In genomic region chr8:126232521-126232920, GRCm38 (mm10) we compare ENCODE assay signal across 17 mouse cellular contexts.
"Had no signal": no experiment of that assay in that cellular context is flagged by ENCODE, and none has a peak within 500 bp of the region (broad histone marks: within the 10 kb centered on the region; RNA-seq: fewer than 3 reads in every experiment).

No protein-coding gene starts in this region.

- ATAC-seq: liver, postnatal 0 days; midbrain, embryonic 16.5 days had no signal

- H3K4me1 ChIP-seq: limb, embryonic 12.5 days; liver, embryonic 13.5 days; lung, embryonic 15.5 days; megakaryocyte, embryonic 14.5 days; midbrain, embryonic 12.5 days had no signal

- H3K4me3 ChIP-seq: layer of hippocampus, adult 2 months; limb, embryonic 12.5 days; liver, embryonic 13.5 days; lung, embryonic 15.5 days; megakaryocyte, embryonic 14.5 days; midbrain, embryonic 12.5 days had no signal

- H3K27ac ChIP-seq: layer of hippocampus, adult 2 months; limb, embryonic 12.5 days; liver, embryonic 13.5 days; lung, embryonic 15.5 days; macrophage; midbrain, embryonic 12.5 days had no signal

- H3K27me3 ChIP-seq: limb, embryonic 12.5 days; liver, embryonic 13.5 days; lung, embryonic 15.5 days; megakaryocyte, embryonic 14.5 days had no signal

- H3K9ac ChIP-seq: limb, embryonic 12.5 days; liver, embryonic 13.5 days; liver, postnatal 0 days; lung, embryonic 15.5 days; midbrain, embryonic 12.5 days had no signal

- DNase-seq: kidney, postnatal 10 days; kidney, postnatal 4 days; liver; liver, embryonic 13.5 days; liver, postnatal 0 days; lung, postnatal 14 days; right cerebral cortex, adult 18-20 months; right cerebral cortex, postnatal 25 days; thymus, adult 18-20 months; thymus, postnatal 14 days had no signal

- H3K36me3 ChIP-seq: limb, embryonic 12.5 days; liver, embryonic 13.5 days; lung, embryonic 15.5 days; midbrain, embryonic 12.5 days had no signal

- H3K4me2 ChIP-seq: limb, embryonic 12.5 days; liver, embryonic 13.5 days; lung, embryonic 15.5 days; midbrain, embryonic 12.5 days had no signal

- H3K9me3 ChIP-seq: limb, embryonic 12.5 days; liver, embryonic 13.5 days; lung, embryonic 15.5 days; megakaryocyte, embryonic 14.5 days; midbrain, embryonic 12.5 days had no signal
